Mouse (Mus musculus) left cerebral cortex, adult 2 months (tissue): ENCODE results near the gene Olfr771. TPM values are rescaled to one million over a fixed set of nuclear protein-coding genes. Genes with fewer than 3 reads are reported as not detected.
"Not testable (repeated sequence)": the region's sequence is repeated elsewhere in the genome, so short reads cannot be mapped to it uniquely, and the experiment has no call there.

Experiments used
- DNase-seq, 2 experiments: peaks; one replicate each; pipeline ENCODE4 v3.0.0; 2021 to 2022; ENCODE audit warnings: low spot score in 2 of 2, mixed read lengths in 1 of 2; ENCODE audit errors: extremely low spot score in 1 of 2
- H3K27ac ChIP-seq: fragments of 200-600 bp; 2 replicates; pipeline ENCODE4 v1.8.1; 2022
- H3K4me3 ChIP-seq: fragments of 200-600 bp; 2 replicates; pipeline ENCODE4 v1.8.1; 2022
- CTCF ChIP-seq: fragments of 200-600 bp; IDR thresholded peaks from 2 replicates; pipeline ENCODE4 v1.8.1; 2022; ENCODE audit warnings: antibody characterized with exemption, mild to moderate bottlenecking, moderate library complexity
- intact Hi-C: fragments of 180-260 bp; cut with DNase I; formaldehyde crosslinking; loops from one replicate; pipeline ENCODE4 v1.15.1; 2025
- long read RNA-seq, 2 experiments: library from polyadenylated mRNA; stranded (forward); transcript quantifications; one replicate each; pipeline ENCODE4 v2.0.0; 2021; ENCODE audit warnings: borderline mapping rate in 2 of 2
- total RNA-seq, 2 experiments: library from RNA; stranded (reverse); gene quantifications; 2 replicates each; pipeline ENCODE4 v1.2.3; 2021

Gene Olfr771
- not detected for total RNA-seq
- long read RNA-seq, experiment 1, result 0 reads
- long read RNA-seq, experiment 2, result 0 reads

- intact Hi-C loops, result no loop called here
- no peak within 1 kb of the TSS for H3K27ac ChIP-seq
- H3K4me3 ChIP-seq, result no peak within 1 kb of the TSS
- no peak for TF ChIP-seq CTCF
- no peak for DNase-seq
These were observed at the start of gene Olfr771 for GRCm38 (mm10) chr10:129164651-129165050. TSS of gene Olfr771 (minus strand) at chr10:129164751.

GRCm38 (mm10) chr10:129187319-129187718 lies 22.8 kb upstream of the Olfr771 start, which contains the start of gene Olfr773:
TSS of gene Olfr773 (minus strand) at chr10:129187419.
- H3K4me3 ChIP-seq, H3K27ac ChIP-seq, intact Hi-C loops, DNase-seq: not testable (repeated sequence)

- DNase-seq, H3K4me3 ChIP-seq, H3K27ac ChIP-seq, intact Hi-C loops: not testable (repeated sequence)
These were observed 13.3 kb upstream of the Olfr771 start, which contains the start of gene Olfr772 for GRCm38 (mm10) chr10:129177821-129178220. TSS of gene Olfr772 (minus strand) at chr10:129177921.

GRCm38 (mm10) chr10:129138898-129139297 lies 25.7 kb downstream of the Olfr771 start, which contains the start of gene Olfr770:
TSS of gene Olfr770 (minus strand) at chr10:129138998.
- DNase-seq, result no peak
- no peak within 1 kb of the TSS for H3K4me3 ChIP-seq
- H3K27ac ChIP-seq, result no peak within 1 kb of the TSS
- no peak for TF ChIP-seq CTCF
- intact Hi-C loops, result no loop called here

- no peak for TF ChIP-seq CTCF
- H3K27ac ChIP-seq, result no peak within 1 kb of the TSS
- intact Hi-C loops, result no loop called here
- no peak for DNase-seq
- no peak within 1 kb of the TSS for H3K4me3 ChIP-seq
These were observed 46.8 kb downstream of the Olfr771 start, which contains the start of gene Olfr769 for GRCm38 (mm10) chr10:129117761-129118160. TSS of gene Olfr769 (minus strand) at chr10:129117861.

GRCm38 (mm10) chr10:129115146-129115545 lies 49.4 kb downstream of the Olfr771 start:
- Histone ChIP-seq H3K4me3 (no peak overlapping the region), H3K27ac (no peak overlapping the region)
- intact Hi-C loops, result no loop called here
- DNase-seq, result no peak
- no peak for TF ChIP-seq CTCF

Other genes with a start within 250 kb of the Olfr771 start
- 1 to 10 TPM; 6.5 to 7.4 TPM for gene Rdh5, start 241.9 kb downstream of the Olfr771 start, total RNA-seq
- gene Bloc1s1, start 240.7 kb downstream of the Olfr771 start, total RNA-seq, result 10 to 100 TPM; 78.8 to 80.8 TPM
- 10 to 100 TPM; 13.2 to 16.3 TPM for gene Itga7, start 230.9 kb downstream of the Olfr771 start, total RNA-seq
- not detected for gene Mettl7b, start 203.8 kb downstream of the Olfr771 start, total RNA-seq
- gene Olfr9, start 175.3 kb downstream of the Olfr771 start, total RNA-seq, result not detected
- not detected for gene Olfr763, start 154.0 kb downstream of the Olfr771 start, total RNA-seq
- not detected for gene Olfr764-ps1, start 124.9 kb downstream of the Olfr771 start, total RNA-seq
- gene Olfr765, start 114.8 kb downstream of the Olfr771 start, total RNA-seq, result not detected
- not detected for gene Olfr766-ps1, start 95.8 kb downstream of the Olfr771 start, total RNA-seq
- gene Olfr767, start 81.8 kb downstream of the Olfr771 start, total RNA-seq, result not detected
- gene Olfr768, start 65.4 kb downstream of the Olfr771 start, total RNA-seq, result not detected
- not detected for gene Olfr769, start 46.9 kb downstream of the Olfr771 start, total RNA-seq
- gene Olfr770, start 25.8 kb downstream of the Olfr771 start, total RNA-seq, result not detected
- gene Olfr772, start 13.2 kb upstream of the Olfr771 start, total RNA-seq, result not detected
- gene Olfr773, start 22.7 kb upstream of the Olfr771 start, total RNA-seq, result not detected
- gene Olfr774, start 71.5 kb upstream of the Olfr771 start, total RNA-seq, result not detected
- gene Olfr775, start 83.7 kb upstream of the Olfr771 start, total RNA-seq, result under 1 TPM; 0.09 to 0.16 TPM
- gene Olfr776, start 94.4 kb upstream of the Olfr771 start, total RNA-seq, result not detected
- gene Olfr777, start 106.7 kb upstream of the Olfr771 start, total RNA-seq, result not detected
- gene Olfr780, start 153.4 kb upstream of the Olfr771 start, total RNA-seq, result not detected
- not detected for gene Olfr781, start 164.1 kb upstream of the Olfr771 start, total RNA-seq
- not detected for gene Olfr782, start 184.1 kb upstream of the Olfr771 start, total RNA-seq
- gene Olfr784, start 219.3 kb upstream of the Olfr771 start, total RNA-seq, result under 1 TPM in 1 of 2 experiments, not detected in 1; 0.21 TPM
- gene Olfr785, start 240.7 kb upstream of the Olfr771 start, total RNA-seq, result not detected